Mouse (Mus musculus) heart, postnatal 25 days (tissue): ENCODE results near the gene Capza1. TPM values are rescaled to one million over a fixed set of nuclear protein-coding genes. Genes with fewer than 3 reads are reported as not detected.
"Not testable (repeated sequence)": the region's sequence is repeated elsewhere in the genome, so short reads cannot be mapped to it uniquely, and the experiment has no call there.

Experiments used
- DNase-seq: peaks from one replicate; pipeline ENCODE4 v3.0.0; 2022; ENCODE audit warnings: low spot score
- intact Hi-C: fragments of 180-260 bp; cut with DNase I; formaldehyde crosslinking; loops from one replicate; pipeline ENCODE4 v1.15.1; 2025
- total RNA-seq, 2 experiments: library from RNA; stranded (reverse); gene quantifications; 2 replicates each; pipeline ENCODE4 v1.2.3; 2021

Capza1 gene
- total RNA-seq, 2 experiments from 2014 or later, result 35.4 to 47.2 TPM

- peak; percentile 49 for DNase-seq
- intact Hi-C loops, result loop anchor here (2.0 kb wide), 2 partner anchors 29 to 47 kb away; partner anchors contain the start of genes Capza1, Rhoc and St7l
Measured at GRCm38 (mm10) chr3:104817991-104818748, 46.1 kb downstream of the Capza1 start, which contains the start of gene Mov10. Gene Mov10 (minus strand): TSS chr3:104818563.

GRCm38 (mm10) chr3:104817481-104817990 lies 46.8 kb downstream of the Capza1 start:
- intact Hi-C loops, result no loop called here
- no peak for DNase-seq

- intact Hi-C loops, result no loop called here
- no peak for DNase-seq
Measured at GRCm38 (mm10) chr3:104816130-104816529, 48.2 kb downstream of the Capza1 start.

- intact Hi-C loops, result no loop called here
- no peak for DNase-seq
Measured at GRCm38 (mm10) chr3:104815346-104815745, 49.0 kb downstream of the Capza1 start.

- DNase-seq, result no peak
- intact Hi-C loops, result no loop called here
Measured at GRCm38 (mm10) chr3:104814746-104815145, 49.6 kb downstream of the Capza1 start.

GRCm38 (mm10) chr3:104813227-104813626 lies 51.1 kb downstream of the Capza1 start:
- intact Hi-C loops, DNase-seq: not testable (repeated sequence)

GRCm38 (mm10) chr3:104812254-104812653 lies 52.1 kb downstream of the Capza1 start:
- intact Hi-C loops, result no loop called here

GRCm38 (mm10) chr3:104811752-104812151 lies 52.6 kb downstream of the Capza1 start:
- intact Hi-C loops, result no loop called here
- DNase-seq, result no peak

More at GRCm38 (mm10) chr3:104812254-104812653, 52.1 kb downstream of the Capza1 start:
- no peak for DNase-seq

GRCm38 (mm10) chr3:104805539-104805938 lies 58.8 kb downstream of the Capza1 start:
- intact Hi-C loops, result no loop called here
- DNase-seq, result no peak

- intact Hi-C loops, result no loop called here
- DNase-seq, result no peak
Measured at GRCm38 (mm10) chr3:104804312-104804711, 60.0 kb downstream of the Capza1 start.

- intact Hi-C loops, result no loop called here
- no peak for DNase-seq
Measured at GRCm38 (mm10) chr3:104801481-104801880, 62.8 kb downstream of the Capza1 start.

GRCm38 (mm10) chr3:104800681-104801080 lies 63.6 kb downstream of the Capza1 start:
- intact Hi-C loops, result no loop called here
- no peak for DNase-seq

GRCm38 (mm10) chr3:104796430-104797082 lies 67.7 kb downstream of the Capza1 start:
- no peak for DNase-seq
- intact Hi-C loops, result no loop called here

GRCm38 (mm10) chr3:104795661-104796340 lies 68.5 kb downstream of the Capza1 start:
- DNase-seq, result no peak
- intact Hi-C loops, result no loop called here

- intact Hi-C loops, result no loop called here
Measured at GRCm38 (mm10) chr3:104794953-104795470, 69.3 kb downstream of the Capza1 start.

GRCm38 (mm10) chr3:104793871-104794828 lies 70.2 kb downstream of the Capza1 start:
- intact Hi-C loops, result no loop called here
- peak; percentile 92 for DNase-seq

More at GRCm38 (mm10) chr3:104794953-104795470, 69.3 kb downstream of the Capza1 start:
- no peak for DNase-seq

- no peak for DNase-seq
- intact Hi-C loops, result no loop called here
Measured at GRCm38 (mm10) chr3:104792360-104793270, 71.7 kb downstream of the Capza1 start.

GRCm38 (mm10) chr3:104791671-104792070 lies 72.6 kb downstream of the Capza1 start:
- intact Hi-C loops, result no loop called here

More at GRCm38 (mm10) chr3:104791671-104792070, 72.6 kb downstream of the Capza1 start:
- DNase-seq, result no peak
